Mouse (Mus musculus) intestine, postnatal 0 days (tissue): ENCODE data around the gene Iglon5. TPM values are rescaled to one million over a fixed set of nuclear protein-coding genes. Genes with fewer than 3 reads are reported as not detected.

ENCODE experiments used
- ATAC-seq: fragments of 200-750 bp; cut with Nextera tagmentation; 2 replicates; pipeline ENCODE4 v1.8.0; 2017; ENCODE audit warnings: mild to moderate bottlenecking, moderate TSS enrichment, moderate library complexity
- H3K27ac ChIP-seq: fragments of 300-500 bp; sonication (generic); 2 replicates; pipeline ENCODE4 v1.5.1; 2014; ENCODE audit warnings: mild to moderate bottlenecking, low read depth, low read length, moderate library complexity
- H3K27me3 ChIP-seq: fragments of 300-500 bp; sonication (generic); replicated peaks from 2 replicates; pipeline ENCODE4 v1.6.1; 2014; ENCODE audit warnings: low read length, mixed read lengths; ENCODE audit not compliant: control insufficient read depth, insufficient read depth
- H3K36me3 ChIP-seq: fragments of 300-500 bp; sonication (generic); 2 replicates; pipeline ENCODE4 v1.6.1; 2014; ENCODE audit warnings: mild to moderate bottlenecking, moderate library complexity; ENCODE audit not compliant: control insufficient read depth, insufficient read depth
- H3K4me1 ChIP-seq: fragments of 300-500 bp; sonication (generic); replicated peaks from 2 replicates; pipeline ENCODE4 v1.6.1; 2014; ENCODE audit warnings: antibody characterized with exemption, low read length, mixed read lengths; ENCODE audit not compliant: control insufficient read depth, insufficient read depth
- H3K4me2 ChIP-seq: fragments of 300-500 bp; sonication (generic); replicated peaks from 2 replicates; pipeline ENCODE4 v1.6.1; 2014; ENCODE audit warnings: low read depth, mild to moderate bottlenecking, moderate library complexity
- H3K4me3 ChIP-seq: fragments of 300-500 bp; sonication (generic); 2 replicates; pipeline ENCODE4 v1.5.1; 2014; ENCODE audit warnings: low read depth, low read length
- H3K9ac ChIP-seq: fragments of 300-500 bp; sonication (generic); 2 replicates; pipeline ENCODE4 v1.6.1; 2014; ENCODE audit warnings: mild to moderate bottlenecking, low read depth, low read length
- H3K9me3 ChIP-seq: fragments of 300-500 bp; sonication (generic); 2 replicates; pipeline ENCODE4 v1.6.1; 2016; ENCODE audit warnings: mixed run types; ENCODE audit not compliant: control insufficient read depth
- CTCF ChIP-seq: sonication (generic); IDR thresholded peaks from 2 replicates; pipeline ENCODE4 v1.5.1; 2016; ENCODE audit warnings: low read depth, mild to moderate bottlenecking, control low read depth, antibody characterized with exemption, moderate library complexity
- WGBS: fragments of 180-500 bp; shearing (Covaris S2); extraction: QIAGEN DNeasy Blood & Tissue Kit; methylation state at CpG from one replicate; pipeline ENCODE4 v1.1.7; 2014; 5-methylcytosine and 5-hydroxymethylcytosine counted together
- polyA plus RNA-seq: library from polyadenylated mRNA; unstranded; fragments of >200 nt; fragmentation: Nextera tagmentation; extraction: Ambion mirVana; gene quantifications from 2 replicates; pipeline ENCODE4 v1.2.1, GENCODE M21; 2015

Gene Iglon5
- polyA plus RNA-seq, 1 experiment from 2014 or later = 0.20 TPM

DNA sequence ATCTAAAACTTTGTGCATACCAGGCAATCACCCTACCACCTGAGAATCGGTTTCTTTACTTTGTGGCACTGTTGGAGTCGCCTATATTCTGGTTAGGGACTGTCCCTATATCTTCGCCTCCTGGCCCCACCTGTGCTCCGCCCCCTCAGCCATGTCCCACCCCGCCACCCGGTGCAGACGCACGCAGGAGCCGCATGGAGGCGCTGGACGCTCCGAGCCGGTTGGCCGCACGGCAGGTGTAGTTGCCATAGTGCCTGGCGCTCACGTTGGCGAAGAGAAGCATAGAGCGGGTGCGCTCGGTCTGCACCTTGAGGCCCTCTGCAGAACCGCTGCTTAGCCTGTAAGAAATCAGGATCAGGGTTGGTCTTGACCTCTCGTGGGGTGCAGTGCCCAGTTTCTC lies 14.2 kb downstream of the Iglon5 start:
- Histone ChIP-seq H3K4me3 (no peak overlapping the region), H3K4me1 (no peaks in the 10 kb centered on the region), H3K9ac (no peak overlapping the region), H3K36me3 (no peaks in the 10 kb centered on the region; the same call in 1 of the 2 replicates), H3K9me3 (no peaks in the 10 kb centered on the region), H3K27ac (no peak overlapping the region), H3K4me2 (no peak overlapping the region), H3K27me3 (peaks cover 23% of the 10 kb centered on the region)
- ATAC-seq = peak; percentile 48; the same call in 1 of the 2 replicates
- TF ChIP-seq CTCF = peak; percentile 42; the same call in 1 of the 2 replicates
- WGBS = 12% methylated on average over 23 of the region's 23 CpGs

DNA sequence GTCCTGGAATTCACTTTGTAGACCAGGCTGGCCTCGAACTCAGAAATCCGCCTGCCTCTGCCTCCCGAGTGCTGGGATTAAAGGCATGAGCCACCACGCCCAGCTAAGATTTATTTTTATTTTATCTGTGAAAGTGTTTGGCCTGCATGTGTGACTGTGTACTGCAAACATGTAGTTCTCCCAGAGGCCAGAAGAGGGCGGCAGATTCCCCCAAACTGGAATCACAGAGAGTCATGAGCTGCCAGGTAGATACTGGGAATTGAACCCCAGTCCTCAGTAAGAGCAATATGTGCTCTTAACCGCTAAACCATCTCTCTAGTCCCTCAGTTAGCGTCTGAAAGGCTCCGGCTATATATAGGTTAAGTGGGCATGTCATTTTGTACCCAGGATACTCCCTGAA lies 19.5 kb downstream of the Iglon5 start:
- peak; percentile 73 for TF ChIP-seq CTCF
- ATAC-seq = no peak
- Histone ChIP-seq H3K4me3 (no peak overlapping the region), H3K36me3 (no peaks in the 10 kb centered on the region; the same call in 1 of the 2 replicates), H3K4me1 (no peaks in the 10 kb centered on the region), H3K9ac (no peak overlapping the region), H3K27me3 (no peaks in the 10 kb centered on the region), H3K9me3 (no peaks in the 10 kb centered on the region), H3K27ac (no peak overlapping the region), H3K4me2 (no peak overlapping the region)
- 49% methylated on average over 8 of the region's 8 CpGs for WGBS

DNA sequence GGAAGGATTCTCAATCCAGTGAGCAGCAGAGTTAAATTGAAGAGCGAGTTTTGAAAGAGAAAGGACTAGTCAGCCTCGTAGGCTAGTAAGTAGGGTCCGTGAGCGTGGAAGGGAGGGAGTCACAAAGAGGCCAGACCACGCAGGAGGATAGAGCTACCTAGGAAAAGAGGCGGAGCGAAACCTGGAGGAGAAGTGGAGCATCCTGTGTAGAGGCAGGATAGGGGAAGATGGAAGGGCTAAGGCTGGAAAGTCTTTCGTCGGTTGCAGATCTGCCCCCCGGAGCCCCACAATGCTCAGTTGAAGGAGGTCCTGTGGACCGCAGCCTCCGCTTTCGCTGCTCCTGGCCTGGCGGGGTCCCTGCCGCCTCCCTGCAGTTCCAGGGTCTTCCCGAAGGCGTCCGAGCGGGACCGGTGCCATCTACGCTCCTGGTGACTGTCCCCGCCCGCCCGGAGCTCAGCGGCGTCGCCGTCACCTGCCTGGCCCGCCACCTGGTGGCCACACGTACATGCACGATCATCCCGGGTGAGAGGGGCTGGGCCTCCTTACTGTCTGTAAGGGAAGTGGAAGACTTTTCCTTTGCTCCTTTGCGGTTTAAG lies 23.7 kb downstream of the Iglon5 start:
- WGBS = 2% methylated on average over 33 of the region's 33 CpGs
- ATAC-seq = peak; percentile 74
- Histone ChIP-seq H3K9me3 (no peaks in the 10 kb centered on the region), H3K9ac (peak overlapping the region; percentile 28), H3K4me2 (peak overlapping the region; percentile 97), H3K27me3 (no peaks in the 10 kb centered on the region), H3K4me3 (peak overlapping the region; percentile 51), H3K27ac (no peak overlapping the region), H3K36me3 (no peaks in the 10 kb centered on the region; the same call in 1 of the 2 replicates), H3K4me1 (no peaks in the 10 kb centered on the region)
- TF ChIP-seq CTCF = peak; percentile 98

DNA sequence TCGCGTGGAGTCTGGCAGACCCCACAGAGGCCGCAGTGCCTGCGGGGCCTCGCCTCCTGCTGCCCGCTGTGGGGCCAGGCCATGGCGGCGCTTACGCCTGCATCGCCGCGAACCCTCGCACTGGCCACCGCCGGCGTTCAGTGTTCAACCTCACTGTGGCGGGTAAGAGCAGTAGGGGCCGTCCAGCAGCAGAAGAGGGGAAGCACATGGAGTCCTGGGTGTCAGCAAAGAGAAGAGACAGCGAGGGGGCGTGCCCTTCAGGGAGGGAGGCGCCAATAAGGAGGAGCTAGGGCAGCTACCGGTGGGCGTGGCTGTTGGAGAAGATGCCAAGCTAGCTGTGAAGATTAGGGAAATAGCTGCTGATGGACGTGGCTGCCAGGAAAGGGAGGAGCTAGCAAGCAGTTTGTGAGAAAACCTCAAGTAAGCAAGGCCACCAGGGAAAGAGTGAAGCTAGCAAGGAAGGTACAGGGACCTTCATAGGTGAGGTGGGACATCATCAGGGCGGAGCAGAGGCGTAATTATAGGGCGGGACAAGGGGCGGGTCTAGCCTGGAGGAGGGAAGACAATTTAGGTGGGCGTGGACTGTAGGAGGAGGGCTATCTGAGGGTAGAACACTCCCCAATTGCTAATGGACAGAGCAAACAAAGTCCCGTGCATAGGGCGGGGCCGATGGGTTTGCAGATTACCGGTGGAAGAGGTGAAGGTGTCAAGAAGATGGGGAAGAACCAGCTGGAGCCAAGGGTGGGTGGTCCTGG lies 24.4 kb downstream of the Iglon5 start:
- H3K9me3 ChIP-seq = no peaks in the 10 kb centered on the region
- WGBS = 1% methylated on average over 33 of the region's 33 CpGs
- peak overlapping the region; percentile 97 for H3K4me2 ChIP-seq
- H3K27ac ChIP-seq = no peak overlapping the region; the same call in 1 of the 2 replicates
- H3K9ac ChIP-seq = peak overlapping the region; percentile 51
- no peaks in the 10 kb centered on the region for H3K4me1 ChIP-seq
- peak; percentile 62 for TF ChIP-seq CTCF
- no peaks in the 10 kb centered on the region for H3K27me3 ChIP-seq
- no peaks in the 10 kb centered on the region; the same call in 1 of the 2 replicates for H3K36me3 ChIP-seq
- ATAC-seq = peak; percentile 83
- peak overlapping the region; percentile 51 for H3K4me3 ChIP-seq

DNA sequence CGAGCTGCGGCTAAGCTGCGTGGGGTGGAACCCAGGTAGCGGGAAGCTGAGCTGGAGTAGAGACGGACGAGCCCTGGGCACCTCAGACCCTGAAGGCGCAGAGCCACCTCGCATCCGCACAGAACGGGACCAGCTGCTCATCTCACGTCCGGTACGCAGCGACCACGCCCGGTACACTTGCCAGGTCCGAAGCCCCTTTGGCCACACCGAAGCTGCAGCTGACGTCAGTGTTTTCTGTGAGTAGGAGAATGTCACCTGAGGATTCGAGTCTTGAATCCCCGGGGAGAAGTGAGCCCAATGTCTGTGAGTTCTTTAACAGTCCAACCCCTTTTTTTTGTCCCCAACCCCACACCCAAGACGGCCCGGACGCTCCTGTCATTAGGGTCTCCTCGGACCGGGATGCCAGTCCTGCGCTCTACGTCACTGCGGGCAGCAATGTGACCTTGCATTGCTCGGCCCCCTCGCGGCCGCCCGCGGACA lies 25.0 kb downstream of the Iglon5 start:
- H3K9me3 ChIP-seq = no peaks in the 10 kb centered on the region
- TF ChIP-seq CTCF = no peak; the same call in 1 of the 2 replicates
- H3K27ac ChIP-seq = no peak overlapping the region
- peak overlapping the region; percentile 97 for H3K4me2 ChIP-seq
- peak overlapping the region; percentile 51 for H3K4me3 ChIP-seq
- H3K4me1 ChIP-seq = no peaks in the 10 kb centered on the region
- no peaks in the 10 kb centered on the region for H3K36me3 ChIP-seq
- 7% methylated on average over 35 of the region's 35 CpGs for WGBS
- peak; percentile 31; the same call in 1 of the 2 replicates for ATAC-seq
- peak overlapping the region; percentile 51 for H3K9ac ChIP-seq
- H3K27me3 ChIP-seq = no peaks in the 10 kb centered on the region

DNA sequence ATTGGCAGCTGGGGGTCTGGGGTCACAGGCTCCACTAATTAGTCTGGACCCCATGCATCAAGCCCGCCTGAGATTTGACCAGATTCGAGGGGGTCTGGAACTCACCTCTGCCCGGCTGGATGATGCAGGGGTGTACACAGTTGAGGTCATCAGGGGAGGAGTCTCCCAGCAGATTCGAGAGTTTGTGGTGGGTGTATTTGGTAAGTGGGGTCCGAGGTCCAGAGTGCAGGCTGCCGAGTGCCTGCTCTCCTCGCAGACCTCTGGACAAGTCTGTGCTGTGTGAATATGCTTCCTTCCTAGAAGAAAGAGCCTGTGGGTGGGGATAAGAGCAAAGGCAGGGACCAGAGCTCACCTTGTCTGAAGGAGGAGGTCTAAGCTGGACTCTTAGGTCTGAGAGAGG lies 25.9 kb downstream of the Iglon5 start:
- Histone ChIP-seq H3K4me3 (no peak overlapping the region), H3K27ac (no peak overlapping the region), H3K9me3 (no peaks in the 10 kb centered on the region), H3K27me3 (no peaks in the 10 kb centered on the region), H3K4me1 (no peaks in the 10 kb centered on the region), H3K36me3 (no peaks in the 10 kb centered on the region), H3K4me2 (no peak overlapping the region), H3K9ac (no peak overlapping the region)
- TF ChIP-seq CTCF = no peak
- no peak for ATAC-seq
- 78% methylated on average over 7 of the region's 7 CpGs for WGBS
